Mouse (Mus musculus) heart, adult 18-20 months (tissue): ENCODE data around the gene Dnajc5. TPM values are rescaled to one million over a fixed set of nuclear protein-coding genes. Genes with fewer than 3 reads are reported as not detected.

Experiments used
- DNase-seq, 2 experiments: peaks; one replicate each; pipeline ENCODE4 v3.0.0; 2021 to 2022; ENCODE audit warnings: mixed read lengths in 1 of 2
- long read RNA-seq, 2 experiments: library from polyadenylated mRNA; stranded (forward); transcript quantifications; one replicate each; pipeline ENCODE4 v2.0.0; 2021
- total RNA-seq, 2 experiments: library from RNA; stranded (reverse); gene quantifications; 2 replicates each; pipeline ENCODE4 v1.2.3; 2021

The Dnajc5 gene
- 10 to 100 TPM; 59.0 to 64.0 TPM for total RNA-seq
- long read RNA-seq, experiment 1, full-length matches to known transcripts, result 28 of 46 reads
- long read RNA-seq, experiment 1, partial matches to known transcripts, result 0 of 46 reads
- long read RNA-seq, experiment 1, other reads (novel, unspliced or antisense), result 18 of 46 reads
- long read RNA-seq, experiment 2, full-length matches to known transcripts, result 4 of 14 reads
- long read RNA-seq, experiment 2, partial matches to known transcripts, result 0 of 14 reads
- long read RNA-seq, experiment 2, other reads (novel, unspliced or antisense), result 10 of 14 reads

DNA sequence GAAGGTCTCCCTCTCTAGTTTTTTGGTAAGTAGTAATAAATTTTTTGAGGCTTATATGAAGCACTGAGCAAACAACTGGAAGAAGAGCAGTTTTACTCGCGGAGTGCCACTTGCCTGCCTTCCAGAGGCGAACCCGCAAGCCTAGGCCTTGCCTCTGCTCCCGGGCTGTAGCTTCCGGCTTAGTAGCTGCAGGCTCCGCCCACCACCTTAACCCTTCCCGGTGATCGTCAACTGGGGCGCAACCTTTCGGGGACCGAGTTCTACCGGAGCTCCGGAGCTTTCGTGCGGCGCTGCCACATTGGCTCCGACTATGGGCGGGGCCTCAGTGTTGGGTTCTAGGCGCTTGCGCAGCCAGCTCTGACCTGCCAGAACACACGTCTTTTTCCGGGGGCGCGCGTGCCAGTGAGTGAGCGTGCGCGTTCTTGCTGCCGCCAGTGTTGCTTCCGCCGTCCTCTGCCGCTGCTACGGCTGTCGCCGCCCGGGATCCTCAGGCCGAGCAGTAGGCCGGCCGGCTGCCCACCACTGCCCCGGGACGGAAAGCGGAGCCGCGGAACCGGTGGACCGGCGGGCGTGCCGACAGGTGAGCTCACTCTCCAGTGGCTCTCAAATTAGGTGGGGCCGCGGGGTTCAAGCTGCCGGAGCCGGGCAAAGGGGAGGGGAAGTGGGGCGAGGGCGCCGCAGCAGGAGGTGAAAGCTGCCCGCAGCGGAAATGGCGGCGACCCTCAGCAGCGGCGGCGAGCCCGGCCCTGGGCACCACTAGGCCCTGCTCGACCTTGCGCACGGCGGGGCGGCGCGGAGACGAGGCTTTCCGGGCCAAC, at the start of gene Dnajc5:
Dnajc5 (plus strand) TSS at position 368 of the 818 bp plus-strand sequence.
- DNase-seq, result peak; percentile 97 to 99

DNA sequence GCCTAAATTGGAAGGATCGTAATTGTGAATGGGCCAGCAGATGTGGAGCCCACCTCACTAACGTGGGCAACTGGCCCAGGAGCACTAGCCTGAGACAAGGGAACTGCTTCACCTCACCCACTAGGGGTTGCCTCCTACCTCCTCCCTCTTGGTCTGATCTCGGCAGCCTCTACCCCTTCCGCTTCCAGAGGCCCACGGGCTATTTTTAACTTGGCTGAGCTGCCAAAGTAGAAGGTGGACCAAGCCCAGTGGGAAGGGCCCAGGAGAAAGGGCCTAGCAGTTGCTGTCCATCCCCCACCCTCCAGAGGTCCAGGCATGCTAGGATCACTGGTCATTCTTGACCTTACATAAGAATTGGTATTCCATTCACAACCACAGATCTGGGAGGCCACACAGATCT, 49.0 kb upstream of the Dnajc5 start:
- peak; percentile 75 to 91 for DNase-seq

DNA sequence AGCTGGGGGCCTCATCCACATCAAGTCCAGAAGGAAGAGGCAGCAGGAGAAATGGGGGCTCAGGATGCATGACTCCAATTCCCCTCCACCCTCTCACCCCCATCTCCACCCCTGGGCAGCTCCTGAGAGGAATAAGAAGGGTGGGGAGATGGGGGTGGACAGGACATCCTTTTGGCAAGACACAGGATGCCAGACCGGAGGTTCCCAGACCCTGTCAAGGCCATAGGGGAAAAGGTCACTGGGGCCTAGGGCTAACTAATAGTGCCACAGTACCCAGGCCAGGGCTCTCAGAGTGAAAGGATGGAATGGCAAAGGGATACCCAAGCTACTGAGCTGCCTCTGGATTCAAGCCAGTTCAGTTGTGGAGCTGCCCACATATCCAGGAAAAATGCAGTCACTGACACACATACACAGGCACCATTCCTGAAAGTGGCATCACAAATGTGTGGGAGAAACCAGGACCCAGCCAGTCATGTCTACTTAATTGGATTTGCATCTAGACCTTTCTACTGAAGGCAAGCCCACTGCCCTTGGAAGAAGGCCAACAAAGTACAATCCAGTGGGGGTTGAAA, 47.9 kb upstream of the Dnajc5 start:
- peak in 1 of 2 experiments; percentile 71 for DNase-seq

DNA sequence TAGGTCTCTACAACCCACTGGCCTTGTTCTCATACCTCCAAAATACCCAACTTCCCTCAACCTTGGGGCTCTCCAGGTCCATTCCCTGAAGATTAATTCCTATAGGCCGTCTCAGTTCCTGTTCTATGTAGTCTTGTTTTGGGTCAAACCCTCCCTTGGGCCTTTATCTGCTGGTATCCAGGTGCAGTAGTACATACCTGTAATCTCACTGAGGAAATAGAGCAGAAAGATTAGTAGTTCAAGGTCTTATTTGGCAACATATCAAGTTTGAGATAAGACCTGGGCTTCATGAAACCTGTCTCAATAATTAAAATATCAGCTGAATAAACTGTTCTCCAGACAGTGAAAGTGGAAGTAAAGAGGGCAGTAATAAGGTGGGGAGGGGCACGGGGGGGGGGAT, 37.2 kb upstream of the Dnajc5 start:
- DNase-seq, result no peak

DNA sequence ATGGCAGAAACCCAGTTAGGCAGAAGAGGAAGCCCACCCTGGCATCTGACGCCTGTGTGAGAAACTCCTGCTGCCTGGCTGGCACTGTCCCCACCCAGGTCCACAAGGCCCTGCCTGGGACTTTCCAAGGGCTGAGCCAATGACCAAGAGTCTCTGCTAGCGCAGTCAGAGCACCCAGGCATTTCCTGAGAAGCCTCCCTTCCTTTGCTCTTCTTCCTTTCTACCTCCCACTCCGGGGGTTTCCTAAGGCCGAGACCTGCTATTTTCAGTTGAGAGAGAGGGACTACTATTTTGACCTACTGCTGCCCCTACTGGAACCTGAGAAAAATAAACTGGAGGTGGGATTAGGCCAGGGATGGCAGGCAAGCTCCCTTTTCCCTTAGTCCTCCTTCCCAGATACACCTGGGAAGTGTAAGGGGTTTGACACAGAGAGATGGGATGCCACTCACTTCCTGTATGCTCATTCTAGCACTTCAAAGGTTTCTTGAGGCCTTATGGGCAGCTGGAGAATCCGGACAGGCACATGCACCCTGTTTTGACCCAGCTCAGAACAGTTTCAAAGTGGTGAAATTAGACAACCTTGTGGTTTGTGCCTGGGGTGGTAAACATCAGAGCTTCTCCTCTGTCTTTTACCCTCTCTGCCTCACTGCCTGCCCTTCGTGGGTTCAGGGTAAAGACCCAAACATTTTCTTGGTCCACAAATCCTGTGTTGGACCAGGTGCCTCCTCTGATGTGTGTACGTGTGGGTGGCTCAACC, 36.5 kb upstream of the Dnajc5 start:
- DNase-seq, result peak; percentile 77 to 85

DNA sequence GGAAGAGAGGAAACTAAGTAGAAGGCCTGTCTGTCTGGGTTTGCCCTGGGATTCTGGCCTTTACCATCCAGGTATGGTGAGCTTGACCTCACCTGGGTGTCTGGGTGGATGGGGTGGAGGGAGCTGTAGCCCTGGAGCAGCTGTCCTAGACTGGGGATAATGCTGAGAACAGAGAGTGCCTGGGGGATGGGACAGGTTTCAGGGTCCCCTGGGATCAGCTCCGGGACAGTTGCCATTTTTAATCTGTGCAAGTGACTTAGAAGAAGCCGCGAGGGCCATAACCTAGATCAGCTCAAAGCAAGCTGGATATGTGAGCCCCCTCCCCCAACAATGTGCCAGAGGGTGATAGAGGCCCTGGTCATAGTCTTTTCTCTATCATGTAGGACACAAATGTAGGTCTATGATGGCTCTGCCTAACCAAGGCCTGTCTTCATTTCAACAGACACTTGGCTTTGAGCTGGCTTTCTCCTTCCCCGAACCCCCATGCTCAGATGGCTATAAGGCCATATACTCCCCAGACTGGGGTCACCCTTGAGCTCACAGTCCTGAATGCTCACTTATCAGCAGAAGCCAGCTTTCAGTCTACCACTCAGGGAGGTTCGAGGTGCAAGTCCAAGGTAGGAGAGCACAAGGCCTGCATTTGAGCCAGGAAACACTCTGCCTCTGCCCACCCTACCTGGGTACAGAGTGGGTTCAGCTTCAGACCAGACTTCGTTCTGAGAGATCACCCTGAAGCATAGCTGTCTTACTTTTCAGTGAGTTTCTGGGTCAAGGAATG, 35.6 kb upstream of the Dnajc5 start:
- peak; percentile 45 to 56 for DNase-seq

DNA sequence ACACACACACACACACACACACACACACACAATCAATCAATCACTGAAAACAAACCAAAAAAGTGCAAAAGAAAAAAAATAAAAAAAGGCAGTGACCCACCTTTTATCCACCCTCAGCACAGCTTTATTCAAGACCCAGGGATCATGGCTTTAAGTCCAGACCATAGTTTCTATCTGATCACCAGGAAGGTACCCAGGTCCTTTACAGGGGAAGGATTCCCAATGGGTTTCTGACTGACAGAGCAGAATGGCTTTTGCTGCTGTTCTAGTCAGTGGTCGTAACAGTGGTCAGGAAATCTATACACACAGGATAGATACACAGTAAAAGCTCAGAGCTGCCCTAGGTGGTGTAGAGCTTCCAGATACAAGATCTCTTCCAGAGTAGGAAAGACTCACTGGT, 34.5 kb upstream of the Dnajc5 start:
- no peak for DNase-seq

DNA sequence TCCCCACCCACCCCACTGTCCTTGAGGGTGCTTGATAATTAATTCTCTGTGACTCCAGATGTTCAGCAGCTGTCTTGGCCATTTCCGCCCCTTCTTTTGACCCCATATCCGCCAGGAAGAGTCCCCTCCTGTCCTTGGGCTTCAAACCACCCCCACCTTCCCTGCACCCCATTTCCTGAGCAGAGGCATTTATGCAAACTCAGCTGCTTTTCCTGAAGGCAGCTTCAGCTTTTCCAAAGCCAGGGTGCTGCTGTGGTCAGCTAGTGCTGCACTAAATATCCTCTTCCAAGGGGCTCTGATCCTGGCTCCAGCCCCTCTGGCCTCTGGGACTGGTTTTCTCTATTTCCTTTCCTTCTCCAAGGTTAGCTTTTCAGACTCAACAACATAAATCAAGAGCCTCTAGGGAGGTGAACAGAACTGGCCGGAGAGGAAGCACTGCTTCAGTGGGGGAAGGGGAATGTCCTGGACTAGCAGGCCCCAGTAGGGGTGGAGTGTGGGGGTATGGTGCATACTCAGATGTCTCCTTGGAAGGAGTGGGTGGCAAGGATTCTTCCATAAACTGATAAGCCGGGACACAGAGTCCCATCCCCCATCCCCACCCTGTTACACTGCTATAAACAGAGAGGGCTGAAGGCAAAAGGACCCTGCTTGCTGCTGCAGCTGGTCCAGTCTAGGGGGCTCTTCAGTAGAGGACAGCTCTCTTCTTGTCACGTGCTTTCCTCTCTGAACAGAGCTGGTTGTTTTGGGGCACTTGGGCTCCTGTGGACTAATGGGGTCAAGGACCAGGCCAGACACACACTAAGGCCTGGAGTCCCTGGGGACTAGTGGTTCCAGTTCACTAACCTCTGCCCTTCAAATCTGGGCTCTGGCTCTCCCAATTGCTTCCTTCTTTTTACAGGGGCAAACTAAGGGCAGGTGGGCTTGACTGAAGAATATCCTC, 32.7 kb upstream of the Dnajc5 start:
- peak; percentile 67 to 80 for DNase-seq

DNA sequence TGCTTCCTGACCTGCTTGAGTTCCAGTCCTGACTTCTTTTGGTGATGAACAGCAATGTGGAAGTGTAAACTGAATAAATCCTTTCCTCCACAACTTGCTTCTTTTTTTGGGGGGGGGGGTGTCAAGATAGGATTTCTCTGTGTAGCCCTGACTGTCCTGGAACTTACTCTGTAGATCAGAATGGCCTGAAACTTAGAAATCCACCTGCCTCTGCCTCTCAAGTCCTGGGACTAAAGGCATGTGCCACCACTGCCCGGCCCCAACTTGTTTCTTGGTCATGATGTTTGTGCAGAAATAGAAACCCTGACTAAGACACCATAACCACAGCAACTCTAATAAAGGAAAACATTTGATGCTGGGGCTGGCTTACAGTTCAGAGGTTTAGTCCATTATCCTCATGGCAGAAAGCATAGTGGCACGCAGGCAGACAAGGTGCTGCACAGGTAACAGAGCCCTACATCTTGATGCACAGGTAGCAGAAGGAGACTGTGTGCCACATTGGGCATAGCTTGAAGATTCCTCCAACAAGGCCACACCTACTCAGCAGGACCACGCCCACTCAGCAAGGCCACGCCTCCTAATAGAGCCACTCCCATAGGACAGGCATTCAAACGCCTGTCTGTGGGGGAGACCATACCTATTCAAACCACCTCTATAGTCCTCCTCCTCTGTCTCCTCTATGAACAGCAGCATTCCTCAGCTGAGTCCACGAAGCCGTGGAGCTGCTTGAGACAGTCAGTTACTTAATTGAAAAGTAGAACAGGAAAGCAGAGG, 28.7 kb upstream of the Dnajc5 start:
- no peak for DNase-seq

DNA sequence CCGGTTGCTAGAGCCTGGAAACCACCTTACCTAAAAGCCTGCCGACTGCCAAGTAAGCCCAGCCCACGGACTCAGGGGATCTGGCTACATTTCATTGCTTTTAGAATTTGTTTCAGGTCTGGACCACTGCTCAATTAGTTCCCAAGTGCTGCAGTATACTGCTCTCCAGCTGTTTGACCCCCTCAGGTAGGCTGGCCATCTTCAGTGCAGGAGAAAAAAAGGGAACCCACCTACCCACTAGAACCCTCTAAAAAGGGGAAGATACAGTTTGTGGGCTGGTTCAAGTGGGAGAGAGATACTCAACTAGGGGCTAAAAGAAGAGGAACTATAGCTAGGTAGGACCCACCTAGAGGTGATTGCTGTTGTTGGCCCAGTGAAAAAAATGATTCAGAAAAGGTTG, 28.1 kb upstream of the Dnajc5 start:
- DNase-seq, result no peak

DNA sequence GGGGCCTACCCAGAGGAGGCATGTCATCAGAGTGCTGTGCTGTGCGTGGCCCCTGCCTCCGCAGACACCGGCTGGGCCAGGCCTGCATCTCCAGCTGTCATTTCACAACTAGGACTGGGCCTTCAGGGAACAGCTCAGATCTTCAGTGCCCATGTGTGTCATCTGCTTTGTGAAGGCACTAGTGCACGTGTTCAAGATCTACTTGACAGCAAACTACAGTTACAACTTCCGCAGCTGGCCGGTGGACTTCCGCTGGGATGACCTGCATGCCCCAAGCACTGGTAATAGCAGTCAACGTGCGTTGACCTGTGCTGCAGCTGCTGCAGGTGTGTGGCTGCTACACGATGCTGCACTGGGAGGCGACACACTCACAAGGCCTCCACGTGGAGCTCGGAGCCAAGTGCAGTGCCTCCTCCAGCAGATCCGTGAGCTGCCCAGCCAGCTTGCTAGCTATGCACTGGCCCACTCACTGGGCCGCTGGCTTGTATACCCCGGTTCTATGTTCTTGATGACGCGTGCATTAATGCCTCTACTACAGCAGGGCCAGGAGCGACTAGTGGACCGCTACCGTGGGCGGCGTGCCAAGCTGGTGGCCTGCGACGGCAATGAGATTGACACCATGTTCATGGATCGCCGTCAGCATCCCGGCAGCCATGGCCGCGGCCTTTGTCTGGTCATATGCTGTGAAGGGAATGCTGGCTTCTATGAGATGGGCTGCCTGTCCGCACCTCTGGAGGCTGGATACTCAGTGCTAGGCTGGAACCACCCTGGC, 26.9 kb upstream of the Dnajc5 start, which contains the start of gene Abhd16b:
Abhd16b (plus strand) TSS at position 51 of the 772 bp plus-strand sequence.
- no peak for DNase-seq

DNA sequence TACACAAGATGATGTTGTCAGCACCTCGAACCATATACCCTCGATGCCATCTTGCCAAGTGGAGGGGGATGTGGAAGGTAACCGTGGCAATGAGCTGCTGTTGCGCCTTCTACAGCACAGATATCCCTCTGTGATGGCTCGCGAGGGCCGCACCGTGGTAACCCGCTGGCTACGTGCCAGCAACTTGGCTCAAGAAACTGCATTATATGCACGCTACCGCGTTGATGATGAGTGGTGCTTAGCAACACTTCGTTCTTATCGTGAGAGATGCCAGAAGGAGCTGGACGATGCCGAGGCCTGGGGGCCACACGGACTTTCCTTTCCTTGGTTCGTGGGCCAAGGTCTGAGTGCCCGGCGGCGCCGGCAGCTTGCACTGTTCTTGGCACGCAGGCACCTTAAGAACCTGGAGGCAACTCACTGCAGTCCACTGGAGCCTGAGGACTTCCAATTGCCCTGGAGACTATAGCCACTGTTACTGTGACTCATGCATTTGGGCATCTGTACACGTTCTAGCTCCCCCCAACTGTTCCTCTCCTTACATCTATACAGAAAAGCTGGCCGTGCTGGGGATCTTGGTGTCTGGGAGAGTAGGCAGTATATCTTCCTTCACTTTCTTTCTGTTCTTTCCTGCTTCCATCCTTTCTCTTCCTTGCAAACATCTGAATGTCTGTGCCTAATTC, 25.9 kb upstream of the Dnajc5 start:
- no peak for DNase-seq

DNA sequence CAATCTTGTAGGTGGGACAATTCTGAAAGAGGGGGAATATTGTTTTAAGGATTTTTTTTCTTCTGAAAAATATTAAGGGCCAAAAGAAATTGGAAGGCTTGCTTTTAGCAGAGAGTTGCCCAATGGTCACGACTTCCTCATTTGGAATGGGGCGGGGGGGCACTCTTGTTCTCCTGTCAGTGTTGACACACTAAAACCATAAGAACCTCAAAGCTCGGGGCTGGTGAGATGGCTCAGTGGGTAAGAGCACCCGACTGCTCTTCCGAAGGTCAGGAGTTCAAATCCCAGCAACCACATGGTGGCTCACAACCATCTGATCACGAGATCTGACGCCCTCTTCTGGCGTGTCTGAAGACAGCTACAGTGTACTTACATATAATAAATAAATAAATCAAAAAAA, 24.4 kb upstream of the Dnajc5 start:
- DNase-seq, result peak; percentile 17 to 25

DNA sequence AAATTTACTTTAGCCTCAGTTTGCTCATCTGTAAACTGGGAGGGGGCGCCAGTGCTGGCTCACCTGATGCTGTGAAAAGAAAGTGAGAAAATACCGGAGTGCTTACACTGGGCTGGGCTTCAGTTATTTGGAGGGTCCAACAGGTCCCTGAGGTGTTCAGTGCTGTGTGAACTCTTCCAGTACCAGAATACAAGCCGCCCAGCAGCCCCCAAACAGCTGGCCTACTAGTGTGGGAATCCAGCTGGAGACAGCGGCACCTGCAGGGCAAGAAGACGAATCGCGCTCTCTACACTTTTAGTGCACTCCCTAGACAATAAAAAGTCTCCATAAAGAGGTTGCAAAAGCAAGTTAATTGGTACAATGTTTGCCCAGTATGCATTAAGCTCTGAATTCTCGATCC, 24.0 kb upstream of the Dnajc5 start:
- DNase-seq, result peak; percentile 70 to 77

DNA sequence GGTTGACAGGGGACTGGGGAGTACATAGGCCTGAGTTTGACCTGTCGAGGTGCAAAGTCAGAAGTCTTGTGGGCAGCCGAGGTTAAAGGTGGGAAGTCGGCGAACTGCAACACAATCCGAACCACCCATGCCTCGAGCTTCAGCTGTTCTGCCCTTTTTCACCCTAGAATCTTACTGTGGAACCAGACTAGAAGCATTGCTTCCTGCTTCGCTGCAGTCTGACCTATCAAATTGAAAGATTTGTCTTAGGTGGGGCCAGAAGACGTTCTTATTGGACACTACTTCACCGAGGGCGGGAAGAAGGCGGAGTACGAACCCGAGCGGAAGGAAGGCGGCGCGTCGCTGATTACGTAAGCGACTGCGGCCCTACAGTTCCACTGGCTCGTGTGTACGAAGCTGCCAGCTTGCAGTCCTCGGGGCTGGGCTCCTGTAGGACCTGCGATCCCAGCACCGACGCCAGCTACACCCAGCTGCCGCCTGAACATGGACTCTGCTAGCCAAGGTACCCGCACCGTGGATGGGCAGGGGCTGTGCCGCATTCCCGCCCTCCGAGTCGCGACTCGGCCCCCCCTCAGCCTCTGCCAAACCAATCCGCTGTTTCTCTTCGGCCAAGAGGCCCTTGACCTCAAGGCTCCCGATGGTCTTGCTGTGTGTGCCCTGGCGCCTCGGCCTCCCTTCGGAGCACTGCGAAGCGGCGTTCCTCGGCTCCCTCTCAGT, 23.3 kb upstream of the Dnajc5 start, which contains the start of gene Tpd52l2:
Tpd52l2 (plus strand) TSS at position 312 of the 717 bp plus-strand sequence.
- DNase-seq, result peak; percentile 93 to 96

DNA sequence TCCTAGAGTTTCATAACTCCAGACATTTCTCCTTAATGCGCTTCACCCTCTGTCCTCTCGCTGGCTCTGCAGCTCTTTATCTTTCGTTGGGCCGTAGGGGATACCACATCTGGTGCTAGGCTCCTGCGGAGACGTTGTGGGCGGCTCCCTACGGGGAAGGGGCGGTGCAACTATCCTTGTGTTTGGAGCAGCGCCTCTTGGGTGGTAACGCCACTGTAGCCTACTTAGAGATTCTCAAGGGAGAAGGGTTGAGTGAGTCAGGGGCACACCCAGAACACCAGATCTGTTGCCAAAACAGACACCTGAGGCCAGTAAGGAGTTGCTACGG, 22.8 kb upstream of the Dnajc5 start:
- peak; percentile 76 to 85 for DNase-seq

DNA sequence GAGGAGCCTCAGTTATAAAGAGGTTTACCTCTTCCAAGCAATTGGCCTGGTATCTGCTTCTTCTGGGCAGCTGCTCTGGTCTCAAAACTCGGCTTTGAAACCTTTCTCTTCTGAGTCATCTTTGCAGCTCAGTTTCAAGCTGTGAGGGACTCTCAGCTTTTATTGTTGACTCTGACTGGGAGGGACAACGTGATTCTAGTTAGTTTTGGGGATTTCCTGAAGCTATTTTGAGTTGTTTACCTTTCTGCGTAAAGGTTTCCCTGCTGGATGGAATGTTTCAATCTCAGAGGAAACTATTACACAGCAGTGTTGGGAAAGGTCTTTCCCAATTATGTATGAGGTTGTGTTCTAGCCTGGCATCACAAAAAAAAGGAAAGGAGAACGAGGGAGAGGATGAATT, 21.6 kb upstream of the Dnajc5 start:
- no peak for DNase-seq

DNA sequence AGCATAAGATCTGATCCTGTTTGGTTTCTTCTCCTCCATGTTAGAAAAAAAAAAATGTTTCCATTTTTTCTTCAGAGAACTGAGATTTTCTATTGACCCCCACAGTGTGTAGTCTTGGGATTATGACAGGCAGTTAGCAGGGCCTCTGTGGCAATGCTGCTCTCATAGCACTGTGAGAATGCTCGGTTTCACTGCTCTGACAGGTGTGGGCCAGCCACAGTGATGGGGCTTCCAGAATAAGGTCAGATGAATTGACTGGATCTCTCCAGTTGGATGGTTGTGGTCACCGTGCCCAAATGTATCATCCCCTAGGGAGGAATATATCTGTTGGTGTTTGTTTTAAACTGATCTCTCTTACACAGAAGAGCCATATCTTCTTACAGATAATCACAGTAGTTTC, 11.1 kb upstream of the Dnajc5 start:
- DNase-seq, result no peak
